Mouse (Mus musculus) midbrain, embryonic 12.5 days (tissue): ENCODE measurements around the gene Furin. TPM values are rescaled to one million over a fixed set of nuclear protein-coding genes. Genes with fewer than 3 reads are reported as not detected.

Experiments
- ATAC-seq: fragments of 200-750 bp; cut with Nextera tagmentation; 2 replicates; pipeline ENCODE4 v1.8.0; 2017; ENCODE audit warnings: low read depth, moderate TSS enrichment, moderate library complexity; ENCODE audit not compliant: low FRiP score
- H3K27ac ChIP-seq: fragments of 300-500 bp; sonication (generic); replicated peaks from 2 replicates; pipeline ENCODE4 v1.5.1; 2016; ENCODE audit warnings: mild to moderate bottlenecking
- H3K27me3 ChIP-seq: fragments of 300-500 bp; sonication (generic); 2 replicates; pipeline ENCODE4 v1.6.1; 2016; ENCODE audit warnings: mild to moderate bottlenecking
- H3K36me3 ChIP-seq: fragments of 300-500 bp; sonication (generic); 2 replicates; pipeline ENCODE4 v1.6.1; 2016
- H3K4me1 ChIP-seq: fragments of 300-500 bp; sonication (generic); 2 replicates; pipeline ENCODE4 v1.6.1; 2016
- H3K4me2 ChIP-seq: fragments of 300-500 bp; sonication (generic); replicated peaks from 2 replicates; pipeline ENCODE4 v1.6.1; 2016; ENCODE audit warnings: mild to moderate bottlenecking, moderate library complexity
- H3K4me3 ChIP-seq: fragments of 300-500 bp; sonication (generic); 2 replicates; pipeline ENCODE4 v1.5.1; 2016; ENCODE audit warnings: mild to moderate bottlenecking
- H3K9ac ChIP-seq: fragments of 300-500 bp; sonication (generic); replicated peaks from 2 replicates; pipeline ENCODE4 v1.6.1; 2016; ENCODE audit warnings: mild to moderate bottlenecking, moderate library complexity
- H3K9me3 ChIP-seq: fragments of 300-500 bp; sonication (generic); 2 replicates; pipeline ENCODE4 v1.6.1; 2016; ENCODE audit warnings: mild to moderate bottlenecking
- WGBS: fragments of 180-500 bp; shearing (Covaris S2); methylation state at CpG from one replicate; pipeline ENCODE4 v1.1.7; 2016; 5-methylcytosine and 5-hydroxymethylcytosine counted together
- polyA plus RNA-seq: library from polyadenylated mRNA; unstranded; fragments of >200 nt; fragmentation: Nextera tagmentation; extraction: Ambion mirVana; gene quantifications from 2 replicates; pipeline ENCODE4 v1.2.1, GENCODE M21; 2016

Gene Furin
- polyA plus RNA-seq, 1 experiment from 2014 or later = 5.6 TPM

GRCm38 (mm10) chr7:80368635-80369421 lies 36.4 kb downstream of the Furin start:
- Histone ChIP-seq H3K36me3 (peaks cover 48% of the 10 kb centered on the region), H3K4me2 (0 out of 2 replicates have a peak overlapping the region, but pooled peaks have one; percentile 2), H3K4me3 (no peak overlapping the region), H3K4me1 (peaks cover 12% of the 10 kb centered on the region), H3K9ac (no peak overlapping the region), H3K27ac (no peak overlapping the region), H3K27me3 (no peaks in the 10 kb centered on the region), H3K9me3 (no peaks in the 10 kb centered on the region)
- 88% methylated on average over 20 of the region's 20 CpGs for WGBS
- ATAC-seq = no peak

GRCm38 (mm10) chr7:80368009-80368408 lies 37.2 kb downstream of the Furin start:
- Histone ChIP-seq H3K4me3 (no peak overlapping the region), H3K36me3 (peaks cover 56% of the 10 kb centered on the region), H3K27me3 (no peaks in the 10 kb centered on the region), H3K9ac (no peak overlapping the region), H3K4me2 (no peak overlapping the region), H3K4me1 (peaks cover 12% of the 10 kb centered on the region), H3K27ac (no peak overlapping the region), H3K9me3 (no peaks in the 10 kb centered on the region)
- no peak for ATAC-seq
- WGBS = 90% methylated on average over 9 of the region's 9 CpGs

GRCm38 (mm10) chr7:80367232-80367631 lies 38.0 kb downstream of the Furin start:
- Histone ChIP-seq H3K9ac (no peak overlapping the region), H3K27ac (no peak overlapping the region), H3K4me1 (peaks cover 12% of the 10 kb centered on the region), H3K9me3 (no peaks in the 10 kb centered on the region), H3K4me3 (no peak overlapping the region), H3K27me3 (no peaks in the 10 kb centered on the region), H3K36me3 (peaks cover 64% of the 10 kb centered on the region), H3K4me2 (no peak overlapping the region)
- no peak for ATAC-seq
- WGBS = 98% methylated on average over 7 of the region's 7 CpGs

DNA sequence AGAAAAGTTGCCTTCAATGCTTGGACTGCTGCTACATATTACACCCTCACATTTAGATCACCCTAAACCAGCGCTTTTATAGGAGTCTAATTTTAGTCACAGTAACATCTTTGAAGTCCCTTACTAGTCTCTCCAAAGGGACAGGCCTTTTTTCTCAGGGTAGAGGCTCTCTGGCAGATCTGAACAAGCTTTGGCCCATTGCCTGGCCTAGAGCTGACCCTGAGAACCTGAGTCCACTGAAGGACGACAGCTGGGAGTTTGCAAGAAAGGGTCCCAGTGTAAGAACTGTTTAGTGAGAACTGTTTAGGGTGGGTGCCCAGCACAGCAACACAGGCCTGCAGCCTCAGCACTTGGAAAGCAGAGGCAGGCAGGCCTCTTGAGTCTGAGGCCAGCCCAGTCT lies 39.5 kb downstream of the Furin start:
- 98% methylated on average over 2 of the region's 2 CpGs for WGBS

DNA sequence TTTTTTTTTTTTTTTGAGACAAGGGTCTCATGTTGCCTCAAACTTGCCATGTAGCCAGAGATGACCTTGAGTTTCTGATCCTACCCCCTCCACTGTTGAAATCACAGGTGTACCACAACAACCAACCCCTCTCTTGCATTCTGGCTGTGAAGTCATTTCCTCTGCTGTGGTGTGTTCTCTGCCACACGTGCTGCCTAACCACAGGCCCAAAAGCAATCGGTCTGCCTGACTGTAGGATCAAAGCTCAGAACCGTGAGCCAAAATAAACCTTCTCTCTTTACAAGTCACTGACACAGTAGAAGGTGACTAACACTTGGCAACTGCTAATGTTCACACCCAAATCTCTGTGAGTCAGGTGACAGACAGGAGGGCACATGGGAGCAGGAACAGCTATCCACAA lies 44.8 kb downstream of the Furin start:
- no peak overlapping the region for H3K4me3 ChIP-seq
- no peak for ATAC-seq
- no peak overlapping the region for H3K9ac ChIP-seq
- H3K4me2 ChIP-seq = no peak overlapping the region
- no peaks in the 10 kb centered on the region for H3K27me3 ChIP-seq
- H3K27ac ChIP-seq = no peak overlapping the region
- H3K9me3 ChIP-seq = no peaks in the 10 kb centered on the region
- 79% methylated on average over 3 of the region's 3 CpGs for WGBS
- H3K36me3 ChIP-seq = peaks cover 94% of the 10 kb centered on the region
- peaks cover 12% of the 10 kb centered on the region for H3K4me1 ChIP-seq

More for the DNA sequence above, 39.5 kb downstream of the Furin start:
- peaks cover 79% of the 10 kb centered on the region for H3K36me3 ChIP-seq
- H3K9ac ChIP-seq = no peak overlapping the region
- peaks cover 12% of the 10 kb centered on the region for H3K4me1 ChIP-seq
- H3K27ac ChIP-seq = no peak overlapping the region
- H3K4me2 ChIP-seq = no peak overlapping the region
- H3K4me3 ChIP-seq = no peak overlapping the region
- no peaks in the 10 kb centered on the region for H3K9me3 ChIP-seq
- no peaks in the 10 kb centered on the region for H3K27me3 ChIP-seq
- ATAC-seq = no peak

DNA sequence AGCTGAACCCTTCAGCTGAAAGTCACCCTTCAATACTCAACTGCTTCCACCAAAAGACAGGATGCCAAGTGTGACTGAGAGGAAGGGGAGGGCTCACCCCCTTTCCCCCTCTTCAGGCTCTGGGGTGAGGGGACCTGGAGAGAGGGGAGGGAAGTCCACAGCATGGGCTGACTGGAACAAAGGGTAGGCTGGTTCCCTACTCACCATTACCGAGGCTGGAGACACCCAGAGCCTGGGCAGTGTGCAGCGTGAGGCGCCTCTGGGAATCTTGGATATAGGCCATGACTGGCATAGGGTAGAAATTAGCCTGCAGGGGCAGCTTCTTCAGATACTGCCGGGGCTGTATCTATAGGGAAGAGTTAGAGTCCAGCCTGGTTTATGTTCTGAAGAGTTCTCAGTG lies 47.2 kb downstream of the Furin start:
- H3K27ac ChIP-seq = no peak overlapping the region
- ATAC-seq = no peak
- peaks cover 12% of the 10 kb centered on the region for H3K4me1 ChIP-seq
- no peak overlapping the region for H3K4me2 ChIP-seq
- H3K4me3 ChIP-seq = no peak overlapping the region
- H3K9me3 ChIP-seq = no peaks in the 10 kb centered on the region
- H3K36me3 ChIP-seq = peaks cover 86% of the 10 kb centered on the region
- 73% methylated on average over 4 of the region's 4 CpGs for WGBS
- no peak overlapping the region for H3K9ac ChIP-seq
- no peaks in the 10 kb centered on the region for H3K27me3 ChIP-seq

GRCm38 (mm10) chr7:80357156-80357555 lies 48.1 kb downstream of the Furin start:
- 24% methylated on average over 8 of the region's 8 CpGs for WGBS
- ATAC-seq = no peak
- H3K27ac ChIP-seq = peak overlapping the region; percentile 68
- peaks cover 86% of the 10 kb centered on the region for H3K36me3 ChIP-seq
- no peak overlapping the region for H3K4me3 ChIP-seq
- H3K4me2 ChIP-seq = no peak overlapping the region
- peaks cover 12% of the 10 kb centered on the region for H3K4me1 ChIP-seq
- peak overlapping the region; percentile 28; the same call in 1 of the 2 replicates for H3K9ac ChIP-seq
- no peaks in the 10 kb centered on the region for H3K9me3 ChIP-seq
- H3K27me3 ChIP-seq = no peaks in the 10 kb centered on the region

GRCm38 (mm10) chr7:80356351-80356750 lies 48.9 kb downstream of the Furin start:
- no peak overlapping the region for H3K4me3 ChIP-seq
- H3K27me3 ChIP-seq = no peaks in the 10 kb centered on the region
- H3K9ac ChIP-seq = 0 out of 2 replicates have a peak overlapping the region, but pooled peaks have one; percentile 28
- H3K4me1 ChIP-seq = peaks cover 12% of the 10 kb centered on the region
- WGBS = 88% methylated on average over 13 of the region's 13 CpGs
- H3K36me3 ChIP-seq = peaks cover 84% of the 10 kb centered on the region
- H3K4me2 ChIP-seq = no peak overlapping the region
- ATAC-seq = no peak
- no peaks in the 10 kb centered on the region for H3K9me3 ChIP-seq
- H3K27ac ChIP-seq = peak overlapping the region; percentile 68; the same call in 1 of the 2 replicates

DNA sequence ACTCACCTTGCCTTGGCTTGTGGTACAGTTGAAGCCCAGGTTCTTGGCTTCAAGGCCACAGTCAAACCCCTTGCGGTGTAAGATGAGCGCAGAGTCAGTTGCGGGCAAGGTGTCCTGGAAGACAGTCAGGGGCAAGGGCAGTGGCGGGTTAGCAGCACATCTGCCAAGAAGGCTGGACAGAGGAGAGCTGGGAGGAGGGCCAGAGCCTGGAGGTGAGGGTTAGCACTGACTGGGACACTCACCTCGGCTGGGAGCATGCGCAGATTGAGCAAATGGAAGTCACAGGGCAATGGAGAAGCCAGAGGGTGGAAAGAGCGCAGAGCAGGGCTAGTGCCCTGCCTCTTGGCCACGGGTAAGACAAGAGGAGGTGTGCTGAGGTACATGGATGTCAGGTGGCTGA lies 52.3 kb downstream of the Furin start:
- ATAC-seq = no peak
- 95% methylated on average over 8 of the region's 8 CpGs for WGBS
- H3K27ac ChIP-seq = no peak overlapping the region
- peaks cover 12% of the 10 kb centered on the region for H3K4me1 ChIP-seq
- no peak overlapping the region for H3K4me3 ChIP-seq
- H3K27me3 ChIP-seq = no peaks in the 10 kb centered on the region
- no peak overlapping the region for H3K4me2 ChIP-seq
- H3K9me3 ChIP-seq = no peaks in the 10 kb centered on the region
- 0 out of 2 replicates have a peak overlapping the region, but pooled peaks have one; percentile 13 for H3K9ac ChIP-seq
- H3K36me3 ChIP-seq = peaks cover 70% of the 10 kb centered on the region

- H3K9me3 ChIP-seq = no peaks in the 10 kb centered on the region
- peaks cover 50% of the 10 kb centered on the region for H3K36me3 ChIP-seq
- H3K4me1 ChIP-seq = no peaks in the 10 kb centered on the region
- no peak overlapping the region for H3K9ac ChIP-seq
- WGBS = 83% methylated on average over 2 of the region's 2 CpGs
- H3K27ac ChIP-seq = no peak overlapping the region
- no peaks in the 10 kb centered on the region for H3K27me3 ChIP-seq
- ATAC-seq = no peak
- H3K4me3 ChIP-seq = no peak overlapping the region
- H3K4me2 ChIP-seq = no peak overlapping the region
Measured at GRCm38 (mm10) chr7:80350808-80351207, 54.4 kb downstream of the Furin start.

DNA sequence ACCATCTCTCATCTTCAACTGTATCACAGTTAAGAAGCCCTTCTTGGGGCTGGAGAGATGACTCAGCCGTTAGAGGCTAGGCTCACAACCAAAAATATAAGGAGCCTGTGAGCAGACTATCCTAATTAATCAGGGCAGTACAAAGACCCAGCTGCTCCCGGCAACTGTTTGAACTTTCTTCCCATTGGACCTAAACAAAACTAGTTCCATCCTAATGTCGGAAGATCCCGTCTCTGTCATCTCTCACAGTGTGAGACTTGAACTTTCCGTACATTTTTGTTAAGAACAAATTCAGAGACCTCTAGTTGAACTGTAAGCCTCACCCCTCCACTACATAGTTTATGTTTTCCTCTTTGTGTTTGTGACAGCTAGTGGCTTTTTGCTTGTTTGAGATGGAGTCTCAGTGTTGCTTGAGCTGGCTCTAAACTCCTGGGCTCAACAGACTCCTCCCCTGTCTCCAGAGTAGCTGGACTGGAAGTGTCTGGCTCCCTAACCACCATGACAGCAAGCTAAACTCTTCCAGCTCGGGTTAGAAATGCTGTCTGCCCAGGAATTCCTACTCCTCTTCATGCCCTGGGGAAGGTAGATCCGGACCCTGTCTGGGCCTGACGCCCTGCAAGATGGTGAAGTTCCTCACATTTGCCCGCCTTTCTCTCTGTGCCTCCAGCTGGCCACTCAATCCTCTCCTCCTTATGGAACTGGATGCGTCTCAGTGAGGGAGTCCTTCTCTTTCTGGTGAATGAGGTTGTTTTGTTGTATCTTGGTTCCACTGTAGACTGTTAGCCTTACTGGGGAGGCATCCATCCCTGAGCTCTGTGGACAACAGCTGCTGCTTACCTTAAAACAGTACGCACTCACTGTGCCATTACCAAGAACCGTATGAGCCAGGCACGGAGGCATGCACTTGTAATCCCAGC lies 57.3 kb downstream of the Furin start:
- Histone ChIP-seq H3K27me3 (no peaks in the 10 kb centered on the region), H3K9ac (no peak overlapping the region), H3K4me1 (peaks cover 7% of the 10 kb centered on the region), H3K9me3 (no peaks in the 10 kb centered on the region), H3K36me3 (peaks cover 33% of the 10 kb centered on the region), H3K4me2 (no peak overlapping the region), H3K27ac (peak overlapping the region; percentile 46; the same call in 1 of the 2 replicates), H3K4me3 (no peak overlapping the region)
- 74% methylated on average over 13 of the region's 13 CpGs for WGBS
- ATAC-seq = no peak

- Histone ChIP-seq H3K4me1 (peaks cover 17% of the 10 kb centered on the region), H3K9ac (no peak overlapping the region), H3K27me3 (no peaks in the 10 kb centered on the region), H3K27ac (no peak overlapping the region), H3K36me3 (peaks cover 23% of the 10 kb centered on the region), H3K4me3 (no peak overlapping the region), H3K9me3 (no peaks in the 10 kb centered on the region), H3K4me2 (no peak overlapping the region)
- WGBS = 95% methylated on average over 5 of the region's 5 CpGs
- no peak for ATAC-seq
Measured at GRCm38 (mm10) chr7:80346830-80347229, 58.4 kb downstream of the Furin start.
